Mouse (Mus musculus): Measurements from ENCODE around the gene Cd300c2. TPM values are rescaled to one million over a fixed set of nuclear protein-coding genes. Genes with fewer than 3 reads are reported as not detected.

Gene Cd300c2
- polyA plus RNA-seq, 1 experiment from 2014 or later: 1.6 TPM

GRCm38 (mm10) chr11:114960369-114960768 is 41.3 kb downstream of the Cd300c2 start:
- Histone ChIP-seq H3K9ac (replicated peaks) (no peak overlapping the region), H3K36me3 (no peaks in the 10 kb centered on the region), H3K4me2 (replicated peaks) (no peak overlapping the region), H3K9me3 (no peaks in the 10 kb centered on the region), H3K27me3 (no peaks in the 10 kb centered on the region), H3K4me3 (no peak overlapping the region), H3K27ac (replicated peaks) (no peak overlapping the region), H3K4me1 (no peaks in the 10 kb centered on the region)
- WGBS: 68% methylated on average over 1 of the region's 1 CpGs
- no peak for ATAC-seq (replicated peaks)

Other genes starting within 250 kb of the Cd300c2 start
- 0.52 and 0.83 TPM in 2 replicates for gene Kif19a, start 236.5 kb downstream of the Cd300c2 start, polyA plus RNA-seq (2015; fragmentation: Nextera tagmentation; extraction: Ambion mirVana)
- gene Btbd17, start 205.9 kb downstream of the Cd300c2 start, polyA plus RNA-seq (2015; fragmentation: Nextera tagmentation; extraction: Ambion mirVana): 26.4 and 29.7 TPM in 2 replicates
- gene Gpr142, start 203.0 kb downstream of the Cd300c2 start, polyA plus RNA-seq (2015; fragmentation: Nextera tagmentation; extraction: Ambion mirVana): not detected in 2 replicates
- 6.0 and 6.2 TPM in 2 replicates for gene Gprc5c, start 150.7 kb downstream of the Cd300c2 start, polyA plus RNA-seq (2015; fragmentation: Nextera tagmentation; extraction: Ambion mirVana)
- 0.46 and 0.88 TPM in 2 replicates for gene Cd300a, start 111.8 kb downstream of the Cd300c2 start, polyA plus RNA-seq (2015; fragmentation: Nextera tagmentation; extraction: Ambion mirVana)
- gene Cd300lb, start 67.5 kb downstream of the Cd300c2 start, polyA plus RNA-seq (2015; fragmentation: Nextera tagmentation; extraction: Ambion mirVana): 0.20 TPM in 1 of 2 replicates, not detected in the other
- gene Cd300c, start 32.7 kb downstream of the Cd300c2 start, polyA plus RNA-seq (2015; fragmentation: Nextera tagmentation; extraction: Ambion mirVana): not detected in 2 replicates
- gene Cd300ld, start 12.0 kb downstream of the Cd300c2 start, polyA plus RNA-seq (2015; fragmentation: Nextera tagmentation; extraction: Ambion mirVana): 0.08 TPM in 1 of 2 replicates, not detected in the other
- not detected in 2 replicates for gene Cd300ld2, start 14.3 kb upstream of the Cd300c2 start, polyA plus RNA-seq (2015; fragmentation: Nextera tagmentation; extraction: Ambion mirVana)
- not detected in 2 replicates for gene Cd300ld4, start 25.1 kb upstream of the Cd300c2 start, polyA plus RNA-seq (2015; fragmentation: Nextera tagmentation; extraction: Ambion mirVana)
- not detected in 2 replicates for gene Cd300ld5, start 35.9 kb upstream of the Cd300c2 start, polyA plus RNA-seq (2015; fragmentation: Nextera tagmentation; extraction: Ambion mirVana)
- gene Cd300ld3, start 46.5 kb upstream of the Cd300c2 start, polyA plus RNA-seq (2015; fragmentation: Nextera tagmentation; extraction: Ambion mirVana): not detected in 2 replicates
- 0.09 TPM in 1 of 2 replicates, not detected in the other for gene Cd300e, start 60.3 kb upstream of the Cd300c2 start, polyA plus RNA-seq (2015; fragmentation: Nextera tagmentation; extraction: Ambion mirVana)
- 0.80 and 1.0 TPM in 2 replicates for gene Rab37, start 89.6 kb upstream of the Cd300c2 start, polyA plus RNA-seq (2015; fragmentation: Nextera tagmentation; extraction: Ambion mirVana)
- gene Cd300lf, start 132.1 kb upstream of the Cd300c2 start, polyA plus RNA-seq (2015; fragmentation: Nextera tagmentation; extraction: Ambion mirVana): 0.10 TPM in 1 of 2 replicates, not detected in the other
- 45.8 and 50.5 TPM in 2 replicates for gene Slc9a3r1, start 161.5 kb upstream of the Cd300c2 start, polyA plus RNA-seq (2015; fragmentation: Nextera tagmentation; extraction: Ambion mirVana)
- gene Tmem104, start 185.6 kb upstream of the Cd300c2 start, polyA plus RNA-seq (2015; fragmentation: Nextera tagmentation; extraction: Ambion mirVana): 10.8 and 12.4 TPM in 2 replicates
- 19.0 and 24.1 TPM in 2 replicates for gene Nat9, start 186.0 kb upstream of the Cd300c2 start, polyA plus RNA-seq (2015; fragmentation: Nextera tagmentation; extraction: Ambion mirVana)